Comparison of ENCODE assay signal across 13 mouse cellular contexts in the genomic region with DNA sequence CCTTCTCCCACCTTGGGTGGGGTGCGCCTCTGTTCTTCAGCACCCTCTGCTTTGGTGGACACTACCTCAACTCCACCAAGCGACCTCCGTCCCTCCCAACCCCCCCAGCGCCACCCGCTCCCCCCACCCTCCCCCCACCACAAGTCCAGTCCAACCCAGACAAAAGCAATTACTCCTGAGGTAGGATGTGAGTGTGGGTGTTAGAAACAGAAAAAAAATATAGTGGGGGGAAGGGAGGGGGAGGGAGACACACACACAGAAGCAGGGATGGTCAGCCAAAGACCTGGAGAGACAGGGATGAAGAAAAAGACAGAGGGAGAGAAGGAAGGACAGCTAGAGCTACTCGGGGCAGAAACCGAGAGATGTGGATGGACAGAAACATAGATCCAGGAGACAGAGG. TPM values are rescaled to one million over a fixed set of nuclear protein-coding genes. Genes with fewer than 3 reads are reported as not detected.
DNase-seq lines count a peak whose midpoint lies in the region; ATAC-seq and TF ChIP-seq lines count a peak whose summit lies in the region.
"Had no signal": no experiment of that assay in that cellular context is flagged by ENCODE, and none has a peak within 500 bp of the region (broad histone marks: within the 10 kb centered on the region; RNA-seq: fewer than 3 reads in every experiment).

No protein-coding gene starts in this region.

- peak overlapping the region; percentile 22; the same call in 1 of the 2 replicates for H3K4me3 ChIP-seq in G1E (ENCODE audit: low read depth, low read length)
- H3K4me3 ChIP-seq in forebrain, embryonic 10.5 days: peak overlapping the region; percentile 18; the same call in 1 of the 2 replicates
- H3K4me3 ChIP-seq in hindbrain, embryonic 14.5 days (replicated peaks; ENCODE audit: low read length): peak overlapping the region; percentile 24
- peak overlapping the region; percentile 33 for H3K4me3 ChIP-seq in midbrain, embryonic 13.5 days (replicated peaks)
- H3K4me3 ChIP-seq: heart, embryonic 13.5 days had no signal

- H3K9ac ChIP-seq in hindbrain, embryonic 14.5 days: peak overlapping the region; percentile 57
- H3K9ac ChIP-seq in midbrain, embryonic 13.5 days (replicated peaks): peak overlapping the region; percentile 74
- H3K9ac ChIP-seq: heart, embryonic 13.5 days had no signal

- no peaks in the 10 kb centered on the region for H3K9me3 ChIP-seq in G1E (replicated peaks)
- H3K9me3 ChIP-seq in forebrain, embryonic 10.5 days: no peaks in the 10 kb centered on the region
- H3K9me3 ChIP-seq in hindbrain, embryonic 14.5 days (ENCODE audit: control insufficient read depth, low read length): no peaks in the 10 kb centered on the region
- H3K9me3 ChIP-seq in midbrain, embryonic 13.5 days: no peaks in the 10 kb centered on the region
- H3K9me3 ChIP-seq: heart, embryonic 13.5 days had no signal

- 44% methylated on average over 7 of the region's 7 CpGs for WGBS in forebrain, embryonic 10.5 days
- WGBS in hindbrain, embryonic 14.5 days: 36% methylated on average over 7 of the region's 7 CpGs
- WGBS in midbrain, embryonic 13.5 days: 39% methylated on average over 7 of the region's 7 CpGs

- DNase-seq in G1E (ENCODE audit: low spot score): no peak
- no peak for DNase-seq in forebrain, embryonic 10.5 days (ENCODE audit: extremely low spot score, low spot score)
- DNase-seq in hindbrain, embryonic 14.5 days (ENCODE audit: low spot score): no peak
- no peak for DNase-seq in embryo, embryonic 10 days (ENCODE audit: low spot score)
- DNase-seq in right cerebral cortex, postnatal 14 days: no peak
- DNase-seq: adrenal gland, adult 8-10 months; gastrocnemius, postnatal 14 days; lung, postnatal 10 days; thymus, postnatal 36 days had no signal

- no peaks in the 10 kb centered on the region for H3K36me3 ChIP-seq in G1E (replicated peaks)
- no peaks in the 10 kb centered on the region for H3K36me3 ChIP-seq in forebrain, embryonic 10.5 days (replicated peaks)
- no peaks in the 10 kb centered on the region for H3K36me3 ChIP-seq in hindbrain, embryonic 14.5 days (replicated peaks; ENCODE audit: control insufficient read depth, insufficient read depth)
- H3K36me3 ChIP-seq in midbrain, embryonic 13.5 days: 0 out of 2 replicates have a peak, but pooled peaks cover 3% of the 10 kb centered on the region
- H3K36me3 ChIP-seq: heart, embryonic 13.5 days had no signal

- no peak for TF ChIP-seq CTCF in G1E (IDR thresholded peaks at IDR 0.05; ENCODE audit: low read depth, low read length)

- peaks cover 31% of the 10 kb centered on the region for H3K27me3 ChIP-seq in G1E (ENCODE audit: insufficient read depth, low read length)
- peaks cover 92% of the 10 kb centered on the region for H3K27me3 ChIP-seq in forebrain, embryonic 10.5 days (ENCODE audit: poor library complexity, severe bottlenecking)
- no peaks in the 10 kb centered on the region for H3K27me3 ChIP-seq in hindbrain, embryonic 14.5 days (ENCODE audit: control insufficient read depth, insufficient read depth, low read length)
- H3K27me3 ChIP-seq in midbrain, embryonic 13.5 days: 0 out of 2 replicates have a peak, but pooled peaks cover 3% of the 10 kb centered on the region

- H3K4me2 ChIP-seq in hindbrain, embryonic 14.5 days (replicated peaks): peak overlapping the region; percentile 41
- H3K4me2 ChIP-seq in midbrain, embryonic 13.5 days (replicated peaks): peak overlapping the region; percentile 48
- H3K4me2 ChIP-seq: heart, embryonic 13.5 days had no signal

- H3K4me1 ChIP-seq in G1E (ENCODE audit: insufficient read depth, low read depth, low read length): peaks cover 67% of the 10 kb centered on the region
- H3K4me1 ChIP-seq in forebrain, embryonic 10.5 days: peaks cover 77% of the 10 kb centered on the region
- H3K4me1 ChIP-seq in hindbrain, embryonic 14.5 days (replicated peaks; ENCODE audit: control insufficient read depth, insufficient read depth, low read length): peaks cover 63% of the 10 kb centered on the region
- peaks cover 73% of the 10 kb centered on the region for H3K4me1 ChIP-seq in midbrain, embryonic 13.5 days (replicated peaks)

- ATAC-seq in G1E (ENCODE audit: extremely low read depth, insufficient number of reproducible peaks, low FRiP score, poor library complexity, severe bottlenecking): no peak
- ATAC-seq in hindbrain, embryonic 14.5 days (ENCODE audit: low FRiP score): no peak
- ATAC-seq in midbrain, embryonic 13.5 days: no peak; the same call in 1 of the 2 replicates
- no peak for ATAC-seq in frontal cortex, adult (ENCODE audit: low TSS enrichment)
- ATAC-seq: inflammation-experienced regulatory T-cells, adult 6 months had no signal

- H3K27ac ChIP-seq in forebrain, embryonic 10.5 days: peak overlapping the region; percentile 81
- peak overlapping the region; percentile 88 for H3K27ac ChIP-seq in hindbrain, embryonic 14.5 days
- peak overlapping the region; percentile 96 for H3K27ac ChIP-seq in midbrain, embryonic 13.5 days
- H3K27ac ChIP-seq: heart, embryonic 13.5 days had no signal

RNA-seq across cellular contexts. Expression of a gene that starts 25.7 kb away (rescaled TPM):
- 0.38 and 1.6 TPM in 2 replicates for total RNA-seq in G1E (2014; fragmentation: Nextera tagmentation)
- total RNA-seq in G1E (2017): 0.06 and 0.16 TPM in 2 replicates
- polyA plus RNA-seq in G1E (2012): 0.58 and 0.59 TPM in 2 replicates
- polyA plus RNA-seq in forebrain, embryonic 10.5 days (2016; fragmentation: Nextera tagmentation; extraction: Ambion mirVana): 5.5 and 7.0 TPM in 2 replicates
- 31.8 and 32.5 TPM in 2 replicates for polyA plus RNA-seq in hindbrain, embryonic 14.5 days (2014; fragmentation: Nextera tagmentation; extraction: Ambion mirVana)
- 56.2 and 62.0 TPM in 2 replicates for polyA plus RNA-seq in midbrain, embryonic 13.5 days (2015; fragmentation: Nextera tagmentation; extraction: Ambion mirVana)
